ENCODE assay signal across 8 mouse cellular contexts in the genomic region with DNA sequence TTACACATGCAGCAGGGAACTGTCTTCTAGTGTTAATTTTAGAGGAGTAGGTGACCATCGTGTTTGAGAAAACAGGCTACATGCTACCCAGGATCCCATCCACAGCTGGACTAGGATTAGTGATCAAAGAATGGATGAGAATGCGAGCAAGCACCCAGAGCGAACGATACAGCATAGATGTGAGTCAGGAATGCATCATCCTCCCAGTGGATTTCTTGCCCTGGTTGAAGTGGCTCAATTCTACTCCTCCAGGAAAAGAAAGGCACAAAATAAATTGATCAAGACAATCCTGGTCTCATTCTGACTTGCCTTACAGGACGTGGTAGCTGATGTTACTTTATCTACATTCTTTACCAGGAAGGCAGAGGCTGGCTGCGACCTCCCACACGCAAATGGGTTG. TPM values are rescaled to one million over a fixed set of nuclear protein-coding genes. Genes with fewer than 3 reads are reported as not detected.
A peak's percentile ranks its signal among the peaks of the same experiment; 100 is the strongest.
DNase-seq lines count a peak whose midpoint lies in the region; ATAC-seq lines count a peak whose summit lies in the region.

Gene Scyl3, plus strand, starts transcription at position 255 of the 400 bp plus-strand sequence.

- peak within 1 kb of the TSS; percentile 92 for H3K4me3 ChIP-seq in forebrain, embryonic 14.5 days (ENCODE audit: low read depth, low read length)

- no peaks in the 10 kb centered on the region for H3K9me3 ChIP-seq in forebrain, embryonic 14.5 days (replicated peaks; ENCODE audit: control insufficient read depth, low read length)

- H3K36me3 ChIP-seq in forebrain, embryonic 14.5 days (ENCODE audit: control insufficient read depth, insufficient read depth, low read length) = peaks cover 4% of the 10 kb centered on the region

- intact Hi-C loops in left cerebral cortex, postnatal 25 days (cut with DNase I) = loop anchor here (2.0 kb wide), 1 partner anchor 66 kb away; the partner anchor contains the start of genes BC055324 and Mettl18

- WGBS in forebrain, embryonic 14.5 days = 79% methylated on average over 7 of the region's 7 CpGs

- H3K4me1 ChIP-seq in forebrain, embryonic 14.5 days (ENCODE audit: control insufficient read depth, insufficient read depth, low read length) = peaks cover 6% of the 10 kb centered on the region; the same call in 1 of the 2 replicates

- peak within 1 kb of the TSS; percentile 91 for H3K27ac ChIP-seq in forebrain, embryonic 14.5 days (ENCODE audit: low read depth, low read length)

- H3K4me2 ChIP-seq in forebrain, embryonic 14.5 days (ENCODE audit: low read length) = peak within 1 kb of the TSS; percentile 77

- no peak for DNase-seq in layer of hippocampus, adult 8-10 months (ENCODE audit: low spot score in 2 of 2)
- no peak for DNase-seq in layer of hippocampus, adult 9-10 months (ENCODE audit: low spot score)
- DNase-seq in adrenal gland, adult 8-10 months = no peak
- no peak for DNase-seq in forebrain, embryonic 14.5 days (ENCODE audit: low spot score)
- DNase-seq in left cerebral cortex, postnatal 25 days (ENCODE audit: low spot score in 2 of 2) = peak; percentile 23 to 40
- peak; percentile 22 for DNase-seq in naive thymus-derived CD4-positive, alpha-beta T cell, adult 2 months (ENCODE audit: low read depth)
- DNase-seq in right cerebral cortex, adult 18-20 months = no peak
- DNase-seq in gastrocnemius, postnatal 4 days (ENCODE audit: low spot score in 2 of 2) = no peak

- peak within 1 kb of the TSS; percentile 93 for H3K9ac ChIP-seq in forebrain, embryonic 14.5 days (ENCODE audit: low read length)

- no peaks in the 10 kb centered on the region for H3K27me3 ChIP-seq in forebrain, embryonic 14.5 days (replicated peaks; ENCODE audit: control insufficient read depth, insufficient read depth, low read length)

- no peak for ATAC-seq in forebrain, embryonic 14.5 days

RNA-seq across cellular contexts. Expression of gene Scyl3, which starts in this region (rescaled TPM):
- 10 to 100 TPM; 21.3 to 27.5 (median 25.5) TPM for total RNA-seq in layer of hippocampus, adult 8-10 months (2022)
- 10 to 100 TPM; 17.4 to 29.5 (median 23.7) TPM for total RNA-seq in adrenal gland, adult 8-10 months (2022)
- 17.1 and 17.5 TPM in 2 replicates for polyA plus RNA-seq in forebrain, embryonic 14.5 days (2014; fragmentation: Nextera tagmentation; extraction: Ambion mirVana)
- 10 to 100 TPM; 20.5 to 23.8 TPM for total RNA-seq in left cerebral cortex, postnatal 25 days (2021)
- total RNA-seq in gastrocnemius, postnatal 4 days (2021) = 10 to 100 TPM in 1 of 2 experiments, 1 to 10 TPM in 1; 7.7 to 11.3 TPM

Comparison
In these comparisons a context has a peak if more than half of its experiments do, and no peak if none do; other contexts are left out.
1. DNase-seq: peak in left cerebral cortex, postnatal 25 days (2 of 2) and naive thymus-derived CD4-positive, alpha-beta T cell, adult 2 months (single experiment); none in layer of hippocampus, adult 8-10 months (0 of 2), layer of hippocampus, adult 9-10 months (single experiment), adrenal gland, adult 8-10 months (single experiment), forebrain, embryonic 14.5 days (single experiment), right cerebral cortex, adult 18-20 months (single experiment) and gastrocnemius, postnatal 4 days (0 of 2).